Mouse (Mus musculus): ENCODE measurements around the gene Hist2h3b.

- TF ChIP-seq EP300 (IDR thresholded peaks at IDR 0.05; ENCODE audit: low read length) (no peak), CTCF (conservative IDR thresholded peaks at IDR 0.05 in 1 of 2, IDR thresholded peaks at IDR 0.05 in 1 of 2; ENCODE audit: low read depth in 2 of 2, low read length in 2 of 2) (no peak)
Observed at GRCm38 (mm10) chr3:96247356-96248140, 20.9 kb upstream of the Hist2h3b start.

Data from CH12.LX (cell line).